Mouse (Mus musculus) urinary bladder, postnatal 36 days (tissue): ENCODE measurements at regions not wholly inside any gene's neighbourhood (a gene's known extent, or its start where the extent isn't known, plus 50 kb on each side); places are given as distances from the start of the nearest gene placed in this dataset.

Source experiments
- DNase-seq, 2 experiments: peaks; one replicate each; pipeline ENCODE4 v3.0.0; 2022; ENCODE audit warnings: low spot score in 2 of 2, mixed read lengths in 1 of 2

DNA sequence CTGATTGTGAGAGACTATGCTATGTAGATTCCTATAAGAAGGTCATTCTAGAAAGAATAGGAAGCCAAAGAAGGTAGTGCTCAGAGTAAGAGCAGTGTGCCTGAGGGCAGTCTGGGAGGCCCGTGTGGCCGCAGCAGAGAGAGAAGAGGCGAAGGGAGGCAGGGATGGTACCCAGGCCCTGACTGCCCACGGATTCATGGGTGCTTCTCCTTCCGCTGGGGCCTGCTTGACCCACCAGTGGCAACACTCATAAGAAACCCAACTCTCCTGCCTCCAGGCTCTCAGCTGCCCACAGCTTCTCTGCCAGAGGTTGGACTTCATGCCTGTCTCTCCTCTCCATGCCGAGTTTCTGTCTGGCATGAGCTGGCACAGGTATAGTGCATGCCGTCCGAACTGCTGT, 60.6 kb upstream of the Twist2 start:
- no peak for DNase-seq

DNA sequence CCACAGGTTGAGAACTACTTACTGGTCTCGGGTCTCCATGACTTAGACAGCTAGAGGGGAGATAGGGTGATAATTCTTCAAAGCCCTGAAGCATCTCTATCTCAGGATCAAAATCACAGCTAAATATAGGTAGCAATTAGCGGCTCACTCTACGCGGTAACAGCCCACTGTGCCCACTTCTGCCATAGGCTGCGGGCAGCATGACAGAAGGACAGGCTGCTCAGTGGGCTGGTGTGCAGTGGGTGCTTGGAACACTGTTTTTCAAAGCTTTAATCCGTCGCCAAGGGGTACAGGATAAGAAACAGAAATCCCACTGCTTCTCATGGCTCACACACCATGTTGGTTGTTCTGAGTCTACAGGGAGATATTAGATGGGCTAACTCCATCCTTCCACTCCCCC, 59.2 kb upstream of the Twist2 start:
- DNase-seq, result no peak

DNA sequence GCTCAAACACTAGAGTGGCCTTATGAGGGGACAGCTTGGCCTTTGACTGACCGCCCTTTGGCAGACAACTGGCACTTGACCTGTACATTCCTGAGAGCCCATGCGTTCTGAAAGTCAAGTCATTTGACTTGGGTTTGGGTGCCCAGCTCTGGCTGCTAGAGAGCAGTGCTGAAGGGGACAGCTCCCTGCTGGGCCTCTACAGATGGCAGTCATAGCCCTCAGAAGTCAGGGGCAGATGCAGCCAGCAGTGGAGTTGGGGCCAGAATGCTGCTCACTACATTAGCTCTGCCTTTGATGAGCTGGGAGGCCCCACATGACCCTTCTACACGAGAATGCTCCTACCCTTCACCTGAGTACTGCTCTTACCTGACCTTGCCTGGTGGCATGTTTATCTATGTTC, 58.3 kb upstream of the Twist2 start:
- no peak for DNase-seq

DNA sequence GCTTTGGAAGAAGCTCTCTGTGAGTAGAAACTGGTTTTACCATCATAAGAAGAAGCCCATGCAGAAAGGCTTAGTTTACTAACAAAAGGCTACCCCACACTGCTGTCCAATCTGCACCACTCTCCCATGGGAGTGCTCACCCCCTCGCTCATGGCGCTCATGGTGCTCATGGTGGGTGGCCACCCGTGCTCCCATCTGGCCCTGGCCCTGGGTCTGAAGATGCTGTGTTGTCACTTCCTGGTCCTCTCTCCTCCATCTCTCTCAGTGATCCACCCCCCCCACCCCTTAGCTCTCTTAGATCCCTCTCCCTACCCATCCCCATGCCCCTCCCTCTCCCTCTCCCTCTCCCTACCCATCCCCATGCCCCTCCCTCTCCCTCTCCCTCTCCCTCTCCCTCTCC, 57.2 kb upstream of the Twist2 start:
- DNase-seq, result no peak

DNA sequence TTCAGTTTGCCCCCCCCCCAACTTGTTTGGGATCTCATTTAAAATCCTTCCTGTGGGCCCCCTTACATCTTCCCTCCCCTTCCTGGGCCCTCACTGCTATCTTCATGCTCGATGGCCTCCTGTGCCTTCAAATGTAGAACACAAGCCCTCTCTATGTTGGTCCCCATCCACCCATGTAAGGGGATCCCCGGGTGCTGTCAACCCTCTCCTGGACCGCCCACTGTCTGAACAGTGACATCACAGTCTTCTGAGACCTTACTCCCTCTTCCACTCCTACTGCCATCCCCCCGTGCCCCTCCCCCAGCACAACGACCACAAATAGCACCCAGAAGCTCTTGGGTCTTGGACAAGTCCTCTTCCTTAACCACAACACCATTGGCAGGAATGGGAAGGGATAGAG, 56.6 kb upstream of the Twist2 start:
- no peak for DNase-seq

DNA sequence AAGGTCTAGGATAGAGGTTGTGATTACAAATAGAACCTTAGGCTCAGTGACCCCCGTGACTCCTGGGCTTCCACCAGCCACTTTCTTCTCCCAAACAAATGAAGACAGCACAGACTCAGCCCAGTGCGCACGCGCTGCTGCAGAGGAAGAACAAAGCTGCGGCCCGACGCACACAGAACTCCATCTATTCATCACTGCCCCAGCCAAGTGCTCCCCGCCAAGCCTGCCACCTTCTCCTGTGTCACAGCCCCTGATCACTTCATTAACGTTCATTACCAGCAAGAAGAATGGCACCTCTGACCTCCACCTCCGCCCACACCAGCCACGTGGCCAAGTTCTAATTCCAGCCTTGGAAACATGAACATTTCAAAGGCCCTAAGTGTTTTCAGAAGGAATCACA, 53.7 kb upstream of the Twist2 start:
- no peak for DNase-seq
